Mouse (Mus musculus): ENCODE results near the gene Uggt1.
A peak's percentile ranks its signal among the peaks of the same experiment; 100 is the strongest.

DNA sequence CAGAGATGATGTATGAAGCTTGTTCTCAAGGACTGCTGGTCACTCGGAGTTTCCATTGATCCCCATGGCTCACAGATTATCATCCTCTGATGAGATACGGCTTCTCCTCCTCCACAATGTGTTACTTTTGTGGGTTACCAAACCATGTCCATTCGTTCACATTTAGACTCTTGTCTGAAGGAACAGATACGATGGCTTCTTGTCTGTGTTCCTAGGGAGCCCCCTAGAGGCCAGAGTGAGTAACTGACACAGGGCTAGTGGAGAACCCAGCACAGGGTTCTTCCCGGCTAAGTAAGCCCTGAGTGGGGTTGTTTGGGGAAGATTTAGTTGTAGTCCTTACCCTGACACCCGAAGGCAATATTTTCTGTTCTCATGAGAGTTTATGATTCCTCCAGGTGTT lies 8.3 kb upstream of the Uggt1 start:
- TF ChIP-seq CTCF (IDR thresholded peaks at IDR 0.05; ENCODE audit: low read depth) (peak; percentile 90), EP300 (IDR thresholded peaks at IDR 0.05; ENCODE audit: low read depth) (no peak)

Measured in liver, embryonic 14.5 days (tissue).